Mouse (Mus musculus) brain, embryonic 14.5 days (tissue): ENCODE measurements around the gene Fancc. TPM values are rescaled to one million over a fixed set of nuclear protein-coding genes. Genes with fewer than 3 reads are reported as not detected.

Experiments
- DNase-seq: peaks from one replicate; pipeline ENCODE4 v3.0.0-alpha.2; 2011; ENCODE audit warnings: low read depth
- CTCF ChIP-seq: fragments of 200-500 bp; IDR thresholded peaks from 2 replicates; pipeline ENCODE4 v1.5.1; 2012; ENCODE audit warnings: inconsistent platforms, mild to moderate bottlenecking, moderate library complexity, borderline replicate concordance; ENCODE audit not compliant: insufficient read depth, insufficient read length; ENCODE audit errors: extremely low read depth
- POLR2A ChIP-seq: fragments of 200-500 bp; IDR thresholded peaks from 2 replicates; pipeline ENCODE4 v1.6.1; 2012; ENCODE audit warnings: mild to moderate bottlenecking, inconsistent platforms, borderline replicate concordance; ENCODE audit not compliant: poor library complexity, insufficient read depth, insufficient read length, severe bottlenecking; ENCODE audit errors: extremely low read depth
- polyA plus RNA-seq: library from polyadenylated mRNA; depleted of rRNA; stranded (reverse); fragments of >200 nt; gene quantifications from 2 replicates; pipeline ENCODE4 v1.2.3, GENCODE M21; 2012

Gene Fancc
- polyA plus RNA-seq, 1 experiment = 12.7 TPM

DNA sequence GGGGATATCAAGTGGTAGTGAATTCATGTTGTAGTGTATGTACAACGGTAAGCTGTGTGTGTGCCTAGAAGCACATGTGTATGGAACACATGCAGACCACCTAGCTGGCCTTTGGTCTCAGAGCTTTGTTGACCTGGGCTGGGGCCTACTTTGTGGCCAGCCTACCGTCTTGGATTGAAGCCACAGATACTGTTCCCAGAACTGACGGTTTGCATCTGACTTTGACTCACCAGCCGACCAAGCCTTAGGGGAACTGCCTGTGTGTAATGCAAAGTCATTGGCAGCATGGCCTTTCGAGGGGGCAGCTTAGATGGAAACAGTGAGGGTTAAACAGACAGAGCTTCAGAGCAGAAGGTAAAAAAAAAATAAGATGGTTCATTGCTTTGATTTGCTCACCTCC is 243.9 kb downstream of the Fancc start:
- TF ChIP-seq POLR2A (no peak), CTCF (no peak)
- no peak for DNase-seq

DNA sequence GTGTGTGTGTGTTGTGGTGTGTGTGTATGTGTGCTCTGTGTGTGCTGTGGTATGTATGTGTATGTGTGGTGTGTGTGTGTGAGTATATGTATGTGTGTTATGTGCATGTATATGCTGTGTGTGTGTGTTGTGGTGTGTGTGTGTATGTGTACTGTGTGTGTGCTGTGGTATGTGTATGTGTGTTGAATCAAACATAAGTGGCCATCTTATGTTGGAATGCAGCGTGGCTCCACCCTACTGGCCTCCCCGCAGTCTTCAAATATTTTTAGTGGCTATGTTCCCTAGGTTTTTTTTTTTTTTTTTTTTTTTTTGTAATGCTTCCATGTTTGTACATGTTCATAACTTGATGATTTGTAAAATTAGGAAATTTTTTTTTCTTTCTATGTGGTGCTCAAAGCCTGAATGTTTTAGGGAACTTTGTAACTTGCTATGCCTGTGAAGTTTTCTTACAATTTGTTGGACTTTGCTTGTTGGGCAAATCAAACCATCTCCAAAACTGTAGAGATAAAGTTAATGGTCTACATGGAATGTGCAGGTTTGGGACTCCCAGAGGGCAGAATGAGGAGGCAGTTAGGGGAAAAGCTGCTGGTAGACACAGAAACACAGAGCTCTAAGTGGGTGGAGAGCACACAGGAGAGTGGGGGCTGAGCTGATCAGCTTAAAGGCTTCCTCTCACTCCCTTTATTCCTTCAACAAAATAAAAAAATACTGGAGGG is 244.6 kb downstream of the Fancc start:
- no peak for DNase-seq
- no peak for TF ChIP-seq CTCF
- TF ChIP-seq POLR2A = no peak

- no peak for TF ChIP-seq POLR2A
- no peak for TF ChIP-seq CTCF
Measured at GRCm38 (mm10) chr13:63251118-63251889, 245.8 kb downstream of the Fancc start.

DNA sequence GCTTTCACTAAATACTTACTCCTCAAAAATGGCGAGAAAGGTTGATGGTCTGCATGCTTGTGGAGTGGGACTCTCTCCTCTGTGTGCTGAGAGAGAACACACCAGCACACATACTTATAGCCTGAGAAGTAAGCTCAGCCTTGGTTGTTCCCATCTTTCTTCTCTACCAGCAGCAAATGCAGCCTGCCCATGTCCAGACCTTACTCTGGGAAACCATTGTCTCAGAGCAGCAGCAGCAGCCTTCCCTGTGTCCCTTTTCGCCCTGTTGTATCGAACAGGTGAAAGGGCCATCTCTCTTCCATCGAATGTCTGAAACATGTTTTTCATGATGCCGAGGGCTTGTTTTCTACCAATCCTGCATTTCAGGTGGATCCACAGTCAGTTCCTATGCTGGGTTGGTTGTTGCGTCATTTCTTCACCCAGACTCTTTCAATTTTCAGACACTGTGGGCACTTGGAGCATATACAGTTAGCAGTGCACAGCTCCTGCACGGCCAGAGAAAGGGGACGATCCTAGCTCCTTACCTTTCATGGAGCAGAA is 246.6 kb downstream of the Fancc start:
- DNase-seq = no peak
- TF ChIP-seq CTCF (no peak), POLR2A (no peak)

More at GRCm38 (mm10) chr13:63251118-63251889, 245.8 kb downstream of the Fancc start:
- peak; percentile 41 for DNase-seq

DNA sequence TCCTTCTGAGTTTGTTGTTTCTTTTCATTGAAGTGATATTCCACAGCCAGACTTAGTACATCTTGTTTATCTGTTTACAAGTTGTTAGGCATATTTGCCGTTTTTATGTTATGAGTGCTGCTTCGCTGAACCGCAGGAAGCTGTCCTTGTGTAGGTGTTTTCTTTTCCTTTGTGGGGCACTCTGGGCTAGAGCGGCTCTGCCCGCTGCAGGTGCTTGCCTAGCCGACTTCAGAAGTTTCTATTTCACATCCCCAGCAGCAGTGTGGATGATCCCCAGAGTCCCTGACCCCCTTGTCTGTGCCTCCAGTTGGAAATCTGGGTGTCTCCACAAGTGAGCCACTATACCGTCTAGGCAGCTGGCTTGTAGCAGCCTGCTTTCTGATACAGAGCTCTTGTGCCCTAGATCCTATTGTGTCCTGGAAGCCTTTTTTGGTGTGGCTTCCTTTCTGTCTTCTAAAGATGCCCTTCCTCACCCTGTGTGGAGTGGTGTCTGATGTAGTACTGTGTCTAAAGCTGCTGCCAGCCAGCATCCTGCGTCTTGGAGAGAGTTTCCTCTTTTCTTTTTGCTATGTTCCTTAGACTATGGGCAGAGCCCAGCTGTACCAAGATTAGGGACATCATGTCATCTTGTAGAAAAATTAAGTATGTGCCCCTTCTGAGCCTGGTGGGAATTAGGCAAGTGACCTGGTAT is 247.2 kb downstream of the Fancc start:
- TF ChIP-seq POLR2A = no peak
- TF ChIP-seq CTCF = no peak
- no peak for DNase-seq

DNA sequence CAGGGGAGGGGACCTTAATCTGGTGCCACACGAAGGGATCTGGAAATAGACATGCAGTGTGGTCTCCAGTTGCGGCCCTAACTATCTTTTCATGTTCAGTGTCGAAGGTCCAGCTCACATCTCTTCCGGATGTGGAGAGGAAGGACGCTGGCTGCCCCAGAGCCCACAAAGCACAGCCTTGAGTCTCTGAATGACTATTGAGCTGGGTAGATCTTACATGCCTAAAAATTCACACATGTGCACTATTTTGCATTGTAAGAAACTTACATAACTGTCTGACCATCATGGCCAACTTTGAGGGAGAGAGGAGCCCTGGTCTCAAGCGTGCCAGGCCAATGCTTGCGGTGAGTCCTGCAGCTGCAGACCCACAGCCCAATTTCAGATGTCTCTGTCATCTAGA is 247.9 kb downstream of the Fancc start:
- DNase-seq = no peak
- no peak for TF ChIP-seq CTCF

DNA sequence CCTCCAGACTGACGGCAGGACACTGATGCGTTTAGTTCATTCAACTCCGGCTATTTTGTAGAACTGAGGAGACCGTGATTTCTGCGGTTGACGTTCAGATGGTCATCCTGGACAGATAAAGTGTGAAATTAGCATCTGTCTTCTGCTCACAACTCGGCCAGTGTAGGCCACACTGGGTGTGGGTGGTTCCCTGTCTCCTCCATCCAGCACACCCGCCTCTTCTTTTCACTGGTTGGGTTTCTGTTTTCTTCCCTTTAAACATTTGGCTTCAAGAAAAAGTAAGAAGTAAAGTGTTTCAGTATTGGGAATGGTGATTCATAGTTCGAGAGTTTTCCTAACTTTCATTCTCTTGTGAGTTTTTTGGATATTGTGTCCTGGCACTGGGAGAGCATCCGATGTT is 248.8 kb downstream of the Fancc start:
- TF ChIP-seq POLR2A (no peak), CTCF (no peak)
- no peak for DNase-seq

DNA sequence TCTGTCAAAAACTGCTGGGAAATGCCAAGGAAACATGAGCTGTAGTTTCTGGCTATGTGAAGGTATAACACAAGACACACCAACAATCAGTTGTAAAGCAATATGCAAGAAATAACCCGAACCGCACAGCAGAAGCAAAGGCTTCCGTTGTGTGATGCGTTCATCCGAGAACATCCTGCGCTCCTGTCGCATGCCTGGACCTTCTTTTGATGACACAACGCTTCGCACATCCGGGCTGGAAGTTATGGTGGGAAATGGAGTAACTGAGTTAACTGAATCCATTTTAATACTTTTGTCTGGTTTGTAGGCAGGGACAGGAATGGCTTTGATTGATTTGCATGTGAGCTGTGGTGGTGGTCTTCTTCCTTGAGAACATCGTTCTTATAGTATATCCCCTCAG is 249.4 kb downstream of the Fancc start:
- no peak for DNase-seq
- TF ChIP-seq CTCF (no peak), POLR2A (no peak)

- no peak for DNase-seq
- TF ChIP-seq POLR2A (no peak), CTCF (no peak)
Measured at GRCm38 (mm10) chr13:63247041-63247440, 250.0 kb downstream of the Fancc start.

GRCm38 (mm10) chr13:63246332-63246940 is 250.6 kb downstream of the Fancc start:
- TF ChIP-seq CTCF (no peak), POLR2A (no peak)
- no peak for DNase-seq

DNA sequence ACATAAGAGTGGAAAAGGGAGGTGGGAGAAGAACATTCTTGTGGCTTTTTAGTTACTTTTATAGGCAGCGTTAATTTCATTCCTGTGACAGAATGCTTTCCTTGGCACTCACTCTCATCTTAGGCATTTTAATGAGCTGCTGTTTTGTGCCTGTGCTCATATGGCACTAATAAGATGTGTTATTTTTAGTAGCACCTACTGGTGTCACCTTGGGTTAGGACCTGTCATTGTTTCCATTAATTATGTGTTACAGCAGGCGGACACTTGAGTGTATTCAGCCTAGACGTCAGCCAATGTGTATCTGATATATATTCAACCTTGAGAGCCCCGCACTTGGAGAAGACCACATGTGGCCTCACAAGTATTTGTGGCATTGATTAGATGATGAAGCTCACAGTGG is 251.3 kb downstream of the Fancc start:
- DNase-seq = peak; percentile 68
- TF ChIP-seq POLR2A (no peak), CTCF (no peak)

DNA sequence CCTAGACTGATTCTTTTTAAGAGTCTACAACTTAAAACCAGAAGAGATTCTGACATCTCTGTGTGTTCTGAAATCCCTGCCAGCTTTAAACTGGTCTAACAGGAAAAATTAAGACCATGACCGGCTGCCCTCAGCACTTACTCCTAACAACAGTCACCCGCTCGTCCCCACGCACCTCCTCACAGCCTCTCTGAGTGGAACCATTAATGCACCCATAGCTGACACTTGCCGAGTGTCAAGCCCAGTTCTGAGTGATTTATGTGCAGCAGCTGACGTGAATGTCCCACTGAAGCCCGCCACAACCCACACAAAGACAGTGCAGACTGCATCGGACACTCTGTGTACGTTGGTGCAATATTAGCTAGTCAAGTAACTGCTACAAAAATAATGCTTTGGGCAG is 251.9 kb downstream of the Fancc start:
- TF ChIP-seq POLR2A (no peak), CTCF (no peak)
- no peak for DNase-seq

- TF ChIP-seq CTCF = no peak
- peak; percentile 30 for DNase-seq
Measured at GRCm38 (mm10) chr13:63244425-63244824, 252.7 kb downstream of the Fancc start.

DNA sequence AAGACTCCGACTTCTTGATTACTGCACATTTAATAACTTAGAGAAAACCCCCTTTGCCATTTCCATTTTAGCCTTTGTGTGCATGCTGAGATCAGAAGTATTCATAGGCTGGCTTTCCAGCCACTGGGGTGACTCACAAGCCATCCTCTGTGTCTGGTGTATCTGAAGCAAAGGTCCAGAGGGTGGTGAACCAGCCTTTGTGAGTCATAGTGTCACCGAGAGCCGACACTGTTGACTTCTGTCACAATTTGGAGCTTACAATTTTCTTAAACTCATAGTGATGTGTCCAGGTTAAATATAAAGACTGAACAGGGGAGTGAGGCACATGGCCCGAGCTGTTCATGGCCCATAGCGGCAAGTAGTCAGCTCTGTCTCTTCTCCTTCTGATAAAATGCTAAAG is 253.5 kb downstream of the Fancc start:
- DNase-seq = no peak
- TF ChIP-seq POLR2A (no peak), CTCF (no peak)
